Mouse (Mus musculus) ES-Bruce4 (cell line): Measurements from ENCODE around the gene Olfr1411. TPM values are rescaled to one million over a fixed set of nuclear protein-coding genes. Genes with fewer than 3 reads are reported as not detected.

Experiments used
- H3K27ac ChIP-seq: 2 replicates; pipeline ENCODE4 v1.5.1; 2012; ENCODE audit warnings: low read length, inconsistent platforms; ENCODE audit not compliant: insufficient read depth
- H3K27me3 ChIP-seq: 2 replicates; pipeline ENCODE4 v1.6.1; 2012; ENCODE audit warnings: mild to moderate bottlenecking, low read length, inconsistent platforms; ENCODE audit not compliant: control insufficient read depth, poor library complexity, insufficient read depth, severe bottlenecking
- H3K36me3 ChIP-seq: 2 replicates; pipeline ENCODE4 v1.6.1; 2012; ENCODE audit warnings: inconsistent platforms, mild to moderate bottlenecking, low read length, moderate library complexity; ENCODE audit not compliant: control insufficient read depth, poor library complexity, insufficient read depth, severe bottlenecking
- H3K4me1 ChIP-seq: one replicate; pipeline ENCODE4 v1.8.1; 2011; ENCODE audit warnings: low read length; ENCODE audit not compliant: control insufficient read depth, insufficient read depth
- H3K4me3 ChIP-seq: 2 replicates; pipeline ENCODE4 v1.5.1; 2011; ENCODE audit warnings: low read depth, mild to moderate bottlenecking, low read length
- H3K9ac ChIP-seq: 2 replicates; pipeline ENCODE4 v1.6.1; 2012; ENCODE audit warnings: low read depth, mild to moderate bottlenecking, inconsistent platforms; ENCODE audit not compliant: poor library complexity, severe bottlenecking
- H3K9me3 ChIP-seq: replicated peaks from 2 replicates; pipeline ENCODE4 v1.6.1; 2012; ENCODE audit warnings: mild to moderate bottlenecking, low read length, inconsistent platforms; ENCODE audit not compliant: control insufficient read depth, poor library complexity, insufficient read depth, severe bottlenecking
- CTCF ChIP-seq: IDR thresholded peaks from one replicate; pipeline ENCODE4 v1.8.1; 2011; ENCODE audit warnings: low read depth, low read length
- EP300 ChIP-seq: IDR thresholded peaks from 2 replicates; pipeline ENCODE4 v1.6.1; 2011; ENCODE audit warnings: low read depth, low read length; ENCODE audit not compliant: insufficient read depth
- POLR2A ChIP-seq: IDR thresholded peaks from one replicate; pipeline ENCODE4 v1.8.1; 2011; ENCODE audit warnings: low read length; ENCODE audit not compliant: insufficient read depth
- polyA plus RNA-seq: library from polyadenylated mRNA; stranded (reverse); fragments of >200 nt; gene quantifications from 2 replicates; pipeline ENCODE4 v1.2.4, GENCODE M21; 2011; ENCODE audit warnings: low read depth; ENCODE audit not compliant: missing spikeins, insufficient read depth, insufficient read length

Gene Olfr1411
- not detected in 2 replicates for polyA plus RNA-seq

GRCm38 (mm10) chr1:92594111-92594510 is at the start of gene Olfr1411:
Gene Olfr1411 (plus strand): TSS chr1:92594411.
- H3K9ac ChIP-seq = no peak within 1 kb of the TSS
- H3K9me3 ChIP-seq = no peaks in the 10 kb centered on the region; the same call in 1 of the 2 replicates
- H3K4me3 ChIP-seq = no peak within 1 kb of the TSS
- no peaks in the 10 kb centered on the region for H3K36me3 ChIP-seq
- no peak for TF ChIP-seq CTCF
- no peak for TF ChIP-seq EP300
- no peak for TF ChIP-seq POLR2A
- H3K27me3 ChIP-seq = no peaks in the 10 kb centered on the region; the same call in 1 of the 2 replicates
- H3K27ac ChIP-seq = no peak within 1 kb of the TSS
- no peaks in the 10 kb centered on the region for H3K4me1 ChIP-seq

- Histone ChIP-seq H3K27ac (no peak overlapping the region), H3K9me3 (no peaks in the 10 kb centered on the region), H3K4me1 (no peaks in the 10 kb centered on the region), H3K27me3 (no peaks in the 10 kb centered on the region), H3K4me3 (no peak overlapping the region), H3K9ac (no peak overlapping the region), H3K36me3 (no peaks in the 10 kb centered on the region)
- TF ChIP-seq EP300 (no peak), CTCF (no peak), POLR2A (no peak)
Observed at GRCm38 (mm10) chr1:92545929-92546328, 48.3 kb upstream of the Olfr1411 start.

DNA sequence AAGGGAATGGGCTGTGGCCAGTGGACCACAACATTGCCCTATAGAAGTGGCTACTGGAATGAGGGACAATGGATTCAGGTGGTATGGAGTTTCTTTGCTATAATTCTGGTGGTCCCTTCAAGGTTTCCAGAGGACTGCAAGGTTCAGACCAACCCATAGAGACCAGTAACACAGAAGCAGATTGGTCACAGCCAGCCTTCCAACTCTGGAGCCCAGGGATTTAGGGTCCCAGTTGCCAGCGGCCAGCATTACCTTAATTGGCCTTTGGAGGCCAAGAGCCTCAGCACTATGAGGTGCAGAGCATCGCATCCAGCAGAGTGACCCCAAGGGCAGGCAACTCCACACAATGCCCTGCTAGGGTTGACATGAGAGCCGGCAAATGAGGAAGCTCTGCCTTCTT is 23.2 kb upstream of the Olfr1411 start, which contains the start of gene Olfr1413:
Olfr1413 (plus strand) TSS at position 301 of the 400 bp plus-strand sequence.
- no peak within 1 kb of the TSS for H3K4me3 ChIP-seq

GRCm38 (mm10) chr1:92585479-92585878 is 8.7 kb upstream of the Olfr1411 start, which contains the start of gene Olfr1412:
Gene Olfr1412 (plus strand): TSS chr1:92585779.
- H3K36me3 ChIP-seq = no peaks in the 10 kb centered on the region
- no peak within 1 kb of the TSS for H3K27ac ChIP-seq
- no peak within 1 kb of the TSS for H3K4me3 ChIP-seq
- no peaks in the 10 kb centered on the region for H3K27me3 ChIP-seq
- TF ChIP-seq CTCF (no peak), POLR2A (no peak), EP300 (no peak)
- no peak within 1 kb of the TSS for H3K9ac ChIP-seq
- no peaks in the 10 kb centered on the region for H3K4me1 ChIP-seq
- no peaks in the 10 kb centered on the region; the same call in 1 of the 2 replicates for H3K9me3 ChIP-seq

More for the DNA sequence above, 23.2 kb upstream of the Olfr1411 start, which contains the start of gene Olfr1413:
- TF ChIP-seq EP300 (no peak), POLR2A (no peak), CTCF (no peak)
- H3K27ac ChIP-seq = no peak within 1 kb of the TSS
- no peaks in the 10 kb centered on the region for H3K9me3 ChIP-seq
- no peak within 1 kb of the TSS for H3K9ac ChIP-seq
- no peaks in the 10 kb centered on the region for H3K27me3 ChIP-seq
- H3K36me3 ChIP-seq = no peaks in the 10 kb centered on the region
- no peaks in the 10 kb centered on the region for H3K4me1 ChIP-seq

DNA sequence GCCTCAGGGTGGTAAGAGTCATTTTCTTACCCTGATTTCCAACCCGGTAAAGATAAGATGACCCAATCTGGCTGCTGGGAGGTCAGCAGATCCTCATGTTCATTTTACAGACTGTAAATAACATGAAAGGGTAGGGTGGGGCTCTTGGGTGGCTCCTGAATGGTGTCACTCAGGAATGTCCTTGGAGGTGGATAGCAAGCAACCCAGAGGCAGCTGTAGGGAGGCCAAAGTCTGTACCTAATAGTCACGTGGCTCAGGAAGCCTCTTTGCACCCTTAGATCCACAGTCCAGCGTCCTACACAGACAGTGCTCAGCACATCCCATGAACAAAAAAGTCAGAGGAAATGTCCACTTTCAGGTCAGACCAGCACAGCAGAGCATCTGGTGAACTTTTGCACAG is 1.8 kb downstream of the Olfr1411 start:
- no peak for TF ChIP-seq POLR2A
- TF ChIP-seq EP300 = no peak
- no peak for TF ChIP-seq CTCF
- Histone ChIP-seq H3K27me3 (no peaks in the 10 kb centered on the region; the same call in 1 of the 2 replicates), H3K9ac (no peak overlapping the region), H3K4me3 (no peak overlapping the region), H3K27ac (no peak overlapping the region), H3K9me3 (no peaks in the 10 kb centered on the region), H3K36me3 (no peaks in the 10 kb centered on the region), H3K4me1 (no peaks in the 10 kb centered on the region)

DNA sequence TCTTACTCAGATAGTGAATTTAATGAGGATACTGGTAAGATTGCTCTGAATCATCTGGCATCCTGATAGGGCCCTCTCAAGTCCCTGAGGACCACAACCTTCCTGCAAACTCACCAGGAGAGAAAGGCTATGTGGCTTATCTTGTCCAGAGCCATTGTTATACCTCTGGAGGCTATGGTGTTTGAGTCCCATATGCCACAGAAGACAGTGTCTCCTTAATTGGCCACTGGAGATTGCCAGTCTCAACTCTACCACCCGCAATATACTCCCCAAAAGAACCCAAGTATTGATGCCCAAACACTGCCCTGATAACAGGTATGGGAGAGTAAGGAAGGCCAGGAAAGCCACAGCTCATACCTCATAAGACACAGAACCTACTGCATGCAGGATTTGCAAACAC is 11.3 kb downstream of the Olfr1411 start, which contains the start of gene Olfr1410:
Olfr1410 (plus strand) TSS at position 301 of the 400 bp plus-strand sequence.
- Histone ChIP-seq H3K27me3 (no peaks in the 10 kb centered on the region), H3K27ac (no peak within 1 kb of the TSS), H3K4me3 (no peak within 1 kb of the TSS), H3K36me3 (no peaks in the 10 kb centered on the region), H3K9ac (no peak within 1 kb of the TSS), H3K9me3 (no peaks in the 10 kb centered on the region), H3K4me1 (no peaks in the 10 kb centered on the region)
- no peak for TF ChIP-seq POLR2A
- TF ChIP-seq CTCF = no peak
- TF ChIP-seq EP300 = no peak

GRCm38 (mm10) chr1:92607711-92608110 is 13.5 kb downstream of the Olfr1411 start:
- H3K4me3 ChIP-seq = no peak overlapping the region
- no peak overlapping the region for H3K9ac ChIP-seq
- no peak for TF ChIP-seq CTCF
- no peak for TF ChIP-seq EP300
- TF ChIP-seq POLR2A = no peak
- no peak overlapping the region for H3K27ac ChIP-seq
- no peaks in the 10 kb centered on the region for H3K27me3 ChIP-seq
- no peaks in the 10 kb centered on the region for H3K9me3 ChIP-seq
- H3K36me3 ChIP-seq = no peaks in the 10 kb centered on the region
- H3K4me1 ChIP-seq = no peaks in the 10 kb centered on the region
